Mouse (Mus musculus): ENCODE measurements around the gene Tfam. TPM values are rescaled to one million over a fixed set of nuclear protein-coding genes. Genes with fewer than 3 reads are reported as not detected.

Tfam gene
- total and polyA plus RNA-seq, 3 experiments: 8.6 to 67.5 (median 61.0) TPM

GRCm38 (mm10) chr10:71188681-71189080, 49.4 kb downstream of the Tfam start:
- H3K27me3 ChIP-seq (ENCODE audit: control insufficient read depth, insufficient read depth, low read length): no peaks in the 10 kb centered on the region
- WGBS: 87% methylated on average over 4 of the region's 4 CpGs
- TF ChIP-seq POLR2A (IDR thresholded peaks at IDR 0.05; ENCODE audit: insufficient read depth, low read depth, low read length): no peak
- no peak for TF ChIP-seq EP300 (IDR thresholded peaks at IDR 0.05; ENCODE audit: insufficient read depth, low read depth, low read length)
- TF ChIP-seq CTCF (IDR thresholded peaks at IDR 0.05): no peak
- H3K4me3 ChIP-seq: no peak overlapping the region
- H3K79me2 ChIP-seq (replicated peaks; ENCODE audit: control insufficient read depth, insufficient read depth, low read length): no peaks in the 10 kb centered on the region
- no peak overlapping the region for H3K9ac ChIP-seq (ENCODE audit: low read depth, low read length)
- no peak overlapping the region for H3K27ac ChIP-seq
- intact Hi-C loops (cut with DNase I): no loop called here
- no peaks in the 10 kb centered on the region for H3K36me3 ChIP-seq (ENCODE audit: control insufficient read depth, insufficient read depth, low read length)
- no peak for DNase-seq
- no peaks in the 10 kb centered on the region for H3K4me1 ChIP-seq (ENCODE audit: control insufficient read depth, insufficient read depth, low read length)

- no peaks in the 10 kb centered on the region for H3K4me1 ChIP-seq (ENCODE audit: control insufficient read depth, insufficient read depth, low read length)
- no peaks in the 10 kb centered on the region for H3K79me2 ChIP-seq (replicated peaks; ENCODE audit: control insufficient read depth, insufficient read depth, low read length)
- no peak overlapping the region for H3K27ac ChIP-seq
- intact Hi-C loops (cut with DNase I): no loop called here
- no peaks in the 10 kb centered on the region for H3K27me3 ChIP-seq (ENCODE audit: control insufficient read depth, insufficient read depth, low read length)
- no peak for DNase-seq
- H3K4me3 ChIP-seq: no peak overlapping the region
- H3K9ac ChIP-seq (ENCODE audit: low read depth, low read length): no peak overlapping the region
- 73% methylated on average over 7 of the region's 7 CpGs for WGBS
- TF ChIP-seq POLR2A (IDR thresholded peaks at IDR 0.05; ENCODE audit: insufficient read depth, low read depth, low read length) (no peak), CTCF (IDR thresholded peaks at IDR 0.05) (no peak), EP300 (IDR thresholded peaks at IDR 0.05; ENCODE audit: insufficient read depth, low read depth, low read length) (no peak)
- no peaks in the 10 kb centered on the region for H3K36me3 ChIP-seq (ENCODE audit: control insufficient read depth, insufficient read depth, low read length)
Measured at GRCm38 (mm10) chr10:71185059-71185458, 53.0 kb downstream of the Tfam start.

- TF ChIP-seq POLR2A (IDR thresholded peaks at IDR 0.05; ENCODE audit: insufficient read depth, low read depth, low read length) (no peak), EP300 (IDR thresholded peaks at IDR 0.05; ENCODE audit: insufficient read depth, low read depth, low read length) (no peak), CTCF (IDR thresholded peaks at IDR 0.05) (no peak)
- Histone ChIP-seq H3K79me2 (replicated peaks; ENCODE audit: control insufficient read depth, insufficient read depth, low read length) (no peaks in the 10 kb centered on the region), H3K4me1 (ENCODE audit: control insufficient read depth, insufficient read depth, low read length) (no peaks in the 10 kb centered on the region), H3K9ac (ENCODE audit: low read depth, low read length) (no peak overlapping the region), H3K36me3 (ENCODE audit: control insufficient read depth, insufficient read depth, low read length) (no peaks in the 10 kb centered on the region), H3K4me3 (no peak overlapping the region), H3K27ac (no peak overlapping the region), H3K27me3 (ENCODE audit: control insufficient read depth, insufficient read depth, low read length) (no peaks in the 10 kb centered on the region)
- WGBS: 17% methylated on average over 7 of the region's 7 CpGs
- no peak for DNase-seq
- intact Hi-C loops (cut with DNase I): no loop called here
Measured at GRCm38 (mm10) chr10:71183339-71184031, 54.6 kb downstream of the Tfam start.

DNA sequence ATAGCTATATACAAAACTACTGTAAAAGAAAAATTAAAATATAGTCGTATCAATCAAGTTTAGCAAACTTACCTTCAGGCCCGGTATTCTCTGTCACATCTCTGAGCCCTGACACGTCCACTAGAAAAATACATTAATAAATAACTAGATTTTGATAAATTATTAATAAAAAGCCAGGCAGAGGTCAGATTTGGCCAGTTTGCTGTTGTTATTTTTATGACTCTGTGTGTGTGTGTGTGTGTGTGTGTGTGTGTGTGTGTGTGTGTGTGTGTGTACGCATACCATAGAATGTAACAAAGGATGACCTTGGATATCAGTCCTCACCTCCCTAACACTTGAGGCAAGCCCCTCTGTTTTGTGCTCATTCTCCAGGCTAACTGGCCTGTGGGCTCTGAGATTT, 56.1 kb downstream of the Tfam start:
- H3K4me3 ChIP-seq: no peak overlapping the region
- no peak for DNase-seq
- no peak overlapping the region for H3K9ac ChIP-seq (ENCODE audit: low read depth, low read length)
- no peaks in the 10 kb centered on the region for H3K4me1 ChIP-seq (ENCODE audit: control insufficient read depth, insufficient read depth, low read length)
- no peaks in the 10 kb centered on the region for H3K27me3 ChIP-seq (ENCODE audit: control insufficient read depth, insufficient read depth, low read length)
- TF ChIP-seq EP300 (IDR thresholded peaks at IDR 0.05; ENCODE audit: insufficient read depth, low read depth, low read length) (no peak), POLR2A (IDR thresholded peaks at IDR 0.05; ENCODE audit: insufficient read depth, low read depth, low read length) (no peak), CTCF (IDR thresholded peaks at IDR 0.05) (no peak)
- H3K79me2 ChIP-seq (replicated peaks; ENCODE audit: control insufficient read depth, insufficient read depth, low read length): no peaks in the 10 kb centered on the region
- no peak overlapping the region for H3K27ac ChIP-seq
- intact Hi-C loops (cut with DNase I): no loop called here
- WGBS: 83% methylated on average over 4 of the region's 4 CpGs
- H3K36me3 ChIP-seq (ENCODE audit: control insufficient read depth, insufficient read depth, low read length): no peaks in the 10 kb centered on the region

DNA sequence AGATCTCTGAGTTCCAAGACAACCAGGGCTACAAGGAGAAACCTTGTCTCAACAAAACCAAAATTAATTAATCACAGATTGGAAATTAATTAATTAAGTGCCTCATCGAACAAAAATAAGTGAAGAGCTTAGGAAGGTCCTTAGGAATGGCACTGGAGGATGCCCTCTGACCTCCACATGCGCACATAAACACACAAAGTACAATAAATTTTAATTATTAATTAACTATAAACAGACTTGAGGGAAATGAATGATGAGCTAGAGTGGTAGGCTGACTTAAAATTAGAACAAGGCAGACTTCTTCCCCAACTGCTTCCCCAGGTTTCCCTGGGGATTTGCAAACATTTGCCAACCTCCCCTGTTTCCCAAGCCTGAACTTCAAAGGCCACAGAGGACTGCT, 57.0 kb downstream of the Tfam start:
- Histone ChIP-seq H3K27ac (no peak overlapping the region), H3K9ac (ENCODE audit: low read depth, low read length) (no peak overlapping the region), H3K27me3 (ENCODE audit: control insufficient read depth, insufficient read depth, low read length) (no peaks in the 10 kb centered on the region), H3K36me3 (ENCODE audit: control insufficient read depth, insufficient read depth, low read length) (no peaks in the 10 kb centered on the region), H3K4me3 (no peak overlapping the region), H3K4me1 (ENCODE audit: control insufficient read depth, insufficient read depth, low read length) (no peaks in the 10 kb centered on the region), H3K79me2 (replicated peaks; ENCODE audit: control insufficient read depth, insufficient read depth, low read length) (no peaks in the 10 kb centered on the region)
- intact Hi-C loops (cut with DNase I): no loop called here
- TF ChIP-seq CTCF (IDR thresholded peaks at IDR 0.05): no peak
- no peak for TF ChIP-seq POLR2A (IDR thresholded peaks at IDR 0.05; ENCODE audit: insufficient read depth, low read depth, low read length)
- no peak for TF ChIP-seq EP300 (IDR thresholded peaks at IDR 0.05; ENCODE audit: insufficient read depth, low read depth, low read length)
- DNase-seq: no peak
- 76% methylated on average over 2 of the region's 2 CpGs for WGBS

DNA sequence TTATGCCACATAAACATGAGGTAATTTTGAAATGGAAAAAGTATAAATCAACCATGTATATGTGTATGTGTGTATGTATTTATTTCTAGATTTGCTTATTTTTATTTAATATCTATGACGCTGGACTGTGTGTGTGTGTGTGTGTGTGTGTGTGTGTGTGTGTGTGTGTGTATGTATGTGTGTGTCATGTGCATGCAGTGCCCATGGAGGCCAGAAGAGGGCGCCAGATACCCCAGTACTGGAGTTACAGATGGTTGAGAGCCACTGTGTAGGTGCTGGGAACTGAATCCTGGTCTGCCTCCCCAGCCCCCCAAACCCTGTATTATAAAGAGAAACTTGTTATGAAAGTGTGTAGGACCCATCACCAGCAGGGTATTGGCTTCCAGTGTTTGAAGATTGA, 58.0 kb downstream of the Tfam start:
- DNase-seq: no peak
- WGBS: 85% methylated on average over 2 of the region's 2 CpGs
- Histone ChIP-seq H3K9ac (ENCODE audit: low read depth, low read length) (no peak overlapping the region), H3K79me2 (replicated peaks; ENCODE audit: control insufficient read depth, insufficient read depth, low read length) (no peaks in the 10 kb centered on the region), H3K27me3 (ENCODE audit: control insufficient read depth, insufficient read depth, low read length) (no peaks in the 10 kb centered on the region), H3K4me1 (ENCODE audit: control insufficient read depth, insufficient read depth, low read length) (no peaks in the 10 kb centered on the region), H3K4me3 (no peak overlapping the region), H3K27ac (no peak overlapping the region), H3K36me3 (ENCODE audit: control insufficient read depth, insufficient read depth, low read length) (no peaks in the 10 kb centered on the region)
- intact Hi-C loops (cut with DNase I): no loop called here
- no peak for TF ChIP-seq CTCF (IDR thresholded peaks at IDR 0.05)
- TF ChIP-seq POLR2A (IDR thresholded peaks at IDR 0.05; ENCODE audit: insufficient read depth, low read depth, low read length): no peak
- TF ChIP-seq EP300 (IDR thresholded peaks at IDR 0.05; ENCODE audit: insufficient read depth, low read depth, low read length): no peak
